Mouse (Mus musculus) intestine, embryonic 16.5 days (tissue): Measurements from ENCODE around the gene Cd36. TPM values are rescaled to one million over a fixed set of nuclear protein-coding genes. Genes with fewer than 3 reads are reported as not detected.

Source experiments
- ATAC-seq: fragments of 200-750 bp; cut with Nextera tagmentation; 2 replicates; pipeline ENCODE4 v1.8.0; 2017; ENCODE audit warnings: moderate TSS enrichment, moderate library complexity
- H3K27ac ChIP-seq: fragments of 300-500 bp; sonication (generic); 2 replicates; pipeline ENCODE4 v1.5.1; 2014; ENCODE audit warnings: mild to moderate bottlenecking, low read length
- H3K27me3 ChIP-seq: fragments of 300-500 bp; sonication (generic); replicated peaks from 2 replicates; pipeline ENCODE4 v1.6.1; 2014; ENCODE audit warnings: low read length, control low read depth, mixed read lengths; ENCODE audit not compliant: control insufficient read depth, insufficient read depth
- H3K36me3 ChIP-seq: fragments of 300-500 bp; sonication (generic); 2 replicates; pipeline ENCODE4 v1.6.1; 2014; ENCODE audit warnings: low read length, control low read depth; ENCODE audit not compliant: control insufficient read depth, insufficient read depth
- H3K4me1 ChIP-seq: fragments of 300-500 bp; sonication (generic); 2 replicates; pipeline ENCODE4 v1.6.1; 2014; ENCODE audit warnings: low read length, control low read depth, mixed read lengths; ENCODE audit not compliant: control insufficient read depth, insufficient read depth
- H3K4me2 ChIP-seq: fragments of 300-500 bp; sonication (generic); 2 replicates; pipeline ENCODE4 v1.6.1; 2014; ENCODE audit warnings: low read depth, low read length, control low read depth
- H3K4me3 ChIP-seq: fragments of 300-500 bp; sonication (generic); 2 replicates; pipeline ENCODE4 v1.5.1; 2014; ENCODE audit warnings: mild to moderate bottlenecking, low read length
- H3K9ac ChIP-seq: fragments of 300-500 bp; sonication (generic); 2 replicates; pipeline ENCODE4 v1.6.1; 2014; ENCODE audit warnings: low read depth, low read length
- H3K9me3 ChIP-seq: fragments of 300-500 bp; sonication (generic); 2 replicates; pipeline ENCODE4 v1.6.1; 2016; ENCODE audit warnings: low read length, control low read depth; ENCODE audit not compliant: control insufficient read depth
- WGBS: fragments of 180-500 bp; shearing (Covaris S2); extraction: QIAGEN DNeasy Blood & Tissue Kit; methylation state at CpG from one replicate; pipeline ENCODE4 v1.1.7; 2014; 5-methylcytosine and 5-hydroxymethylcytosine counted together
- polyA plus RNA-seq: library from polyadenylated mRNA; unstranded; fragments of >200 nt; fragmentation: Nextera tagmentation; extraction: Ambion mirVana; gene quantifications from 2 replicates; pipeline ENCODE4 v1.2.1, GENCODE M21; 2015

The Cd36 gene
- polyA plus RNA-seq, 1 experiment from 2014 or later, result 44.9 TPM

DNA sequence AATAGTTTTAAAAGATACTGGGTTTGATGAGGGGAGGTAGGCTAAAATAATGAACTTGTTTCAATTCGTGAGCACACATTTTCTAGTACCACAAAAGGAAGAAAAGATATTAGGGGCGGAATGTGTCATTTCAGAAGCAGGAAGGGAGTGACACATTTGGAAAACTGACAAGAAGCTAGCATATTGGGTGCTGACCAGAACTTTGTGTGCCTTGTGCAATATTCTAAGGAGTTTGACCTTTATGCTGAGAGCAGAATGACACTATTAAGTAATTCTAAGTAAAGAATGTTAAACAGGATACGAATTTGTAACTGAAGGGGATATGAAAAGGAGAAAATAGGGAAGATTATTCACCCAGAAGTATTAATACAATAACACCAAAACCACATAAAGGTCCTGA is 12.0 kb downstream of the Cd36 start:
- no peak overlapping the region for H3K9ac ChIP-seq
- no peaks in the 10 kb centered on the region for H3K27me3 ChIP-seq
- H3K27ac ChIP-seq, result peak overlapping the region; percentile 54; the same call in 1 of the 2 replicates
- no peaks in the 10 kb centered on the region for H3K9me3 ChIP-seq
- H3K36me3 ChIP-seq, result no peaks in the 10 kb centered on the region
- ATAC-seq, result peak; percentile 63
- H3K4me2 ChIP-seq, result no peak overlapping the region
- no peak overlapping the region for H3K4me3 ChIP-seq
- H3K4me1 ChIP-seq, result no peaks in the 10 kb centered on the region
- WGBS, result 58% methylated on average over 3 of the region's 3 CpGs

GRCm38 (mm10) chr5:17874335-17874734 is 14.3 kb downstream of the Cd36 start:
- Histone ChIP-seq H3K4me2 (no peak overlapping the region), H3K27me3 (no peaks in the 10 kb centered on the region), H3K4me3 (no peak overlapping the region), H3K4me1 (no peaks in the 10 kb centered on the region), H3K36me3 (no peaks in the 10 kb centered on the region), H3K9me3 (no peaks in the 10 kb centered on the region), H3K27ac (no peak overlapping the region), H3K9ac (no peak overlapping the region)
- ATAC-seq, result no peak
- 71% methylated on average over 2 of the region's 2 CpGs for WGBS

DNA sequence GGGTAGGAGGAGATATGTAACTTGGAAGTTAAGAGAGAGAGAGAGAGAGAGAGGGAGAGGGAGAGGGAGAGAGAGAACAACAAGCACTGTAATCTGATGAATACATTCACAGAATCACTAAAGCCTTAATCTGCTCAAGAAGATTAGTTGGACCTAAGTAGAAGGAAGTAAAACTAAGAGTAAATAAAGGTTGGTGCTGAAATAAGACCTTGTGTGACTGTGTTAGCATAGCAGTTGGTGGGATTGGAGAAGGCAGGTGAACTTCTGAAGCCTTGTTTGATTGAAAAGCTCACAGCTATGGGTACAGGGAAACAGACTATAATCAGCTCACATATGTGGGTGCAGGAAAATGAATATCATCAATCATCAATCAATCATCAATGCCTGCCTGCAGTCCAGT is 23.2 kb downstream of the Cd36 start:
- H3K27me3 ChIP-seq, result no peaks in the 10 kb centered on the region
- no peaks in the 10 kb centered on the region for H3K4me1 ChIP-seq
- no peak overlapping the region for H3K4me3 ChIP-seq
- H3K9me3 ChIP-seq, result no peaks in the 10 kb centered on the region
- no peaks in the 10 kb centered on the region for H3K36me3 ChIP-seq
- no peak overlapping the region for H3K27ac ChIP-seq
- no peak overlapping the region for H3K9ac ChIP-seq
- H3K4me2 ChIP-seq, result no peak overlapping the region
- no peak for ATAC-seq

- H3K36me3 ChIP-seq, result no peaks in the 10 kb centered on the region
- H3K27me3 ChIP-seq, result no peaks in the 10 kb centered on the region
- no peak overlapping the region for H3K4me3 ChIP-seq
- no peak overlapping the region for H3K4me2 ChIP-seq
- no peak overlapping the region for H3K27ac ChIP-seq
- no peaks in the 10 kb centered on the region for H3K9me3 ChIP-seq
- peak; percentile 69 for ATAC-seq
- H3K9ac ChIP-seq, result no peak overlapping the region
- WGBS, result 71% methylated on average over 2 of the region's 2 CpGs
- H3K4me1 ChIP-seq, result no peaks in the 10 kb centered on the region
Measured at GRCm38 (mm10) chr5:17863085-17863484, 25.5 kb downstream of the Cd36 start.

DNA sequence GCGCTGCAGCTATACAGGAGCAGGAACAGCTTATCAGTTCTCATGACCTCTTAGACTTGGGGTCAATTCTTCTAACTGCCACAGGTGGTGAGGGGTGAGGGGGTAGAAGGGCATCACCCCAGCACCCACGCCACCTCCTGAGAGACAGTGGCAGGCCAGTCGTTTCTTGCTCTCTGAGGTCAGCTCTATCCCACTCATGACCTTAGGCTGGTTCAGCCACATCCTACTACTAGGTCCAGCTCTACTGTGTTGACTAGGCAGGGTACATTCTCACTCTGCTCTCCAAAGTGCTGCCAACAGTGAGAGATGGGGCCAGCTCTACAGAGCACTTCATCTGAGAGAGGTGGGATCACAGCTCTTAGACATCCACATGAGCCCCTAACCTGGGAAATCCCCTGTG is 30.2 kb downstream of the Cd36 start:
- Histone ChIP-seq H3K4me3 (no peak overlapping the region), H3K4me2 (no peak overlapping the region), H3K9me3 (no peaks in the 10 kb centered on the region), H3K9ac (no peak overlapping the region), H3K27me3 (no peaks in the 10 kb centered on the region), H3K4me1 (no peaks in the 10 kb centered on the region), H3K36me3 (no peaks in the 10 kb centered on the region), H3K27ac (no peak overlapping the region)
- no peak; the same call in 1 of the 2 replicates for ATAC-seq
- 79% methylated on average over 3 of the region's 3 CpGs for WGBS

- no peaks in the 10 kb centered on the region for H3K9me3 ChIP-seq
- no peak overlapping the region for H3K27ac ChIP-seq
- 86% methylated on average over 3 of the region's 3 CpGs for WGBS
- H3K4me3 ChIP-seq, result no peak overlapping the region
- no peak overlapping the region for H3K9ac ChIP-seq
- H3K4me2 ChIP-seq, result no peak overlapping the region
- no peaks in the 10 kb centered on the region for H3K27me3 ChIP-seq
- no peaks in the 10 kb centered on the region for H3K36me3 ChIP-seq
- no peaks in the 10 kb centered on the region for H3K4me1 ChIP-seq
- no peak for ATAC-seq
Measured at GRCm38 (mm10) chr5:17857871-17858270, 30.7 kb downstream of the Cd36 start.

- ATAC-seq, result no peak
- Histone ChIP-seq H3K9ac (no peak overlapping the region), H3K9me3 (no peaks in the 10 kb centered on the region), H3K4me2 (no peak overlapping the region), H3K36me3 (no peaks in the 10 kb centered on the region), H3K4me1 (no peaks in the 10 kb centered on the region), H3K27me3 (no peaks in the 10 kb centered on the region), H3K27ac (no peak overlapping the region), H3K4me3 (no peak overlapping the region)
- 87% methylated on average over 4 of the region's 4 CpGs for WGBS
Measured at GRCm38 (mm10) chr5:17857262-17857661, 31.3 kb downstream of the Cd36 start.

GRCm38 (mm10) chr5:17854127-17854923 is 34.3 kb downstream of the Cd36 start:
- no peaks in the 10 kb centered on the region for H3K9me3 ChIP-seq
- no peaks in the 10 kb centered on the region for H3K27me3 ChIP-seq
- H3K27ac ChIP-seq, result no peak overlapping the region
- ATAC-seq, result no peak
- no peak overlapping the region for H3K9ac ChIP-seq
- WGBS, result 82% methylated on average over 3 of the region's 3 CpGs
- H3K4me2 ChIP-seq, result no peak overlapping the region
- H3K4me3 ChIP-seq, result no peak overlapping the region
- H3K4me1 ChIP-seq, result no peaks in the 10 kb centered on the region
- H3K36me3 ChIP-seq, result no peaks in the 10 kb centered on the region

GRCm38 (mm10) chr5:17850582-17850981 is 38.0 kb downstream of the Cd36 start:
- Histone ChIP-seq H3K9me3 (no peaks in the 10 kb centered on the region), H3K9ac (no peak overlapping the region), H3K4me1 (no peaks in the 10 kb centered on the region), H3K27me3 (no peaks in the 10 kb centered on the region), H3K4me2 (no peak overlapping the region), H3K36me3 (no peaks in the 10 kb centered on the region), H3K27ac (no peak overlapping the region), H3K4me3 (no peak overlapping the region)
- ATAC-seq, result no peak
- WGBS, result 85% methylated on average over 2 of the region's 2 CpGs

GRCm38 (mm10) chr5:17849582-17849981 is 39.0 kb downstream of the Cd36 start:
- Histone ChIP-seq H3K27me3 (no peaks in the 10 kb centered on the region), H3K4me3 (no peak overlapping the region), H3K4me1 (no peaks in the 10 kb centered on the region), H3K9me3 (no peaks in the 10 kb centered on the region), H3K36me3 (no peaks in the 10 kb centered on the region), H3K27ac (no peak overlapping the region), H3K9ac (no peak overlapping the region), H3K4me2 (no peak overlapping the region)
- WGBS, result 67% methylated on average over 1 of the region's 1 CpGs
- ATAC-seq, result no peak
